Mouse (Mus musculus) small intestine, adult 2 months (tissue): ENCODE measurements around the gene Usp38.
"Not testable (repeated sequence)": the region's sequence is repeated elsewhere in the genome, so short reads cannot be mapped to it uniquely, and the experiment has no call there.

ENCODE experiments used
- CTCF ChIP-seq: fragments of 200-500 bp; IDR thresholded peaks from 2 replicates; pipeline ENCODE4 v1.5.1; 2012; ENCODE audit warnings: low read depth, mild to moderate bottlenecking, control low read depth, inconsistent platforms, low read length, moderate library complexity, mixed read lengths; ENCODE audit not compliant: insufficient replicate concordance, insufficient read length; ENCODE audit errors: extremely low read depth
- POLR2A ChIP-seq: fragments of 200-500 bp; IDR thresholded peaks from 2 replicates; pipeline ENCODE4 v1.6.1; 2012; ENCODE audit warnings: low read depth, mild to moderate bottlenecking, control low read depth, inconsistent platforms, low read length, moderate library complexity

GRCm38 (mm10) chr8:81017548-81017947, 2.8 kb upstream of the Usp38 start:
- TF ChIP-seq POLR2A, CTCF: not testable (repeated sequence)
